Mouse (Mus musculus) forelimb bud, embryonic 11.5 days (tissue): ENCODE measurements at regions not wholly inside any gene's neighbourhood (a gene's known extent, or its start where the extent isn't known, plus 50 kb on each side); places are given as distances from the start of the nearest gene placed in this dataset.

Experiments
- DNase-seq: peaks from one replicate; pipeline ENCODE4 v3.0.0-alpha.2; 2012; ENCODE audit warnings: low read depth, low spot score

GRCm38 (mm10) chr10:51287852-51288251 is 192.6 kb upstream of the Gm49339 start:
- DNase-seq, result no peak

- DNase-seq, result peak; percentile 14
Observed at GRCm38 (mm10) chr10:51291412-51292207, 188.8 kb upstream of the Gm49339 start.

DNA sequence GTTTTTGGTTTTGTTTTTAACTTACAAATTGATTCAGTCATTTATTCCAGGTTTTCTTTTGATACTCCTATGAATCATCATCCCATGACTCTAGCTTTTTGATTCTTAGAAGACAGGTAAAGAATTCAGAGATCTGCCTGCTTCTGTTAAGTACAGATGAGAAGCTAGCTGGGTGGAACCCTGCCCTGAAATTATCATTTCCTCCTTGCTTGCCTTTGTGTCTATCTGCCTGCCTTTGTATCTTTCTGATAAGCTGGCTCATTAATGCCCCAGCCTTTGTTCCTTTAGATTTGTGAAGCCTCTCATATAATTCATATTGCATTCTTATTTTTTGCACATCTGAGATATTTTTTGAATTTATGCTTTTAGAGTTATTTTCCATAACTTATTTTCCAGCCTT is 167.6 kb upstream of the Gm49339 start:
- DNase-seq, result no peak

- DNase-seq, result peak; percentile 23
Observed at GRCm38 (mm10) chr10:51320207-51320606, 160.2 kb upstream of the Gm49339 start.

DNA sequence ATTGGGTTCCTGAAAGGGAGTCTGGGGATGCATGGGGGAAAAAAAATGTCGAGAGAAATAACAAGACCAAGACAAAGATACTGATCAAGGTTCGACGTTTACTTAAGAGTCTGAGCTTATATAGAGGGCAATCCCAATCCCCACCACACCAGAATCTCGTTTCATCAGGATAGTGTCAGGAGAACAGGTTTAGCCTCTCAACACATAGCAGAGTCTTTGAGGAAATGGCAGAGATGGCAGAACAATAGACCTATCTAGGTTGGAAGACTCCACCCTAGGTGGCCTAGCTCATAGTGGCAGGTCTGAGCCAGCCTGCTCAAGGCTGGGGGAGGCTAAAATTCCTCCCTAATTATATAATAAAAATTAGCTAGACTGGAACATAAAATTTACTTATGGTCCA is 151.6 kb upstream of the Gm49339 start:
- no peak for DNase-seq

DNA sequence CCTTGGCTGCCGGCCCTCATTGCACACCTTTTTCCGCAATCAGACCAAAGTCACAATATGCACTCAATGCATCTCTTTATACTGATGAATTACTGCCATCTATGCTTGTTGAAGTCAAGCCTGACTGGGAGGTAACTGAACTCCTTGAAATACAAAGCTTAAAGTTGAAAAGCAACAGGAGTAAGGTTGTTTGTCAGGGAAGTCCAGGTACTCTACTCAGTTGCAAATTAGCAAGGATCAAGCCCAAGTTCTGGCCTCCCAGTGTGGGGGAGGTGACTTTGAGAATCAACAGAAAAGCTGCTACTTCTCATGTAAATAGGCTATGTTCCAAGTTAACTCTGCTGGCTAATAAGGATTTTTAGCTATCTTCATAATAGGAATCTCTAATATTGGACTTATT is 151.0 kb upstream of the Gm49339 start:
- no peak for DNase-seq
